Mouse (Mus musculus) ES-E14 (cell line): ENCODE results near the gene Ccz1. TPM values are rescaled to one million over a fixed set of nuclear protein-coding genes. Genes with fewer than 3 reads are reported as not detected.

Experiments
- DNase-seq: peaks from one replicate; pipeline ENCODE4 v3.0.0-alpha.2; 2013; ENCODE audit warnings: low read depth, low spot score
- H3K27ac ChIP-seq: 2 replicates; pipeline ENCODE4 v1.5.1; 2012; ENCODE audit warnings: low read depth, mild to moderate bottlenecking, low read length, moderate library complexity, mixed read lengths; ENCODE audit not compliant: poor library complexity, insufficient read depth, severe bottlenecking
- H3K36me3 ChIP-seq: 2 replicates; pipeline ENCODE4 v1.6.1; 2012; ENCODE audit warnings: mild to moderate bottlenecking, low read length, moderate library complexity, mixed read lengths; ENCODE audit not compliant: control insufficient read depth, poor library complexity, insufficient read depth, severe bottlenecking
- H3K4me1 ChIP-seq, 2 experiments: fragments of 150-350 bp in 1 of 2; sonication (generic) in 1 of 2; 2 replicates each; pipeline ENCODE4 v1.6.1; 2012; ENCODE audit warnings: low read length in 2 of 2, mild to moderate bottlenecking in 1 of 2, mixed read lengths in 1 of 2; ENCODE audit not compliant: control insufficient read depth in 2 of 2, insufficient read depth in 2 of 2, poor library complexity in 1 of 2
- H3K4me3 ChIP-seq, 2 experiments: fragments of 150-350 bp in 1 of 2; sonication (generic) in 1 of 2; 2 replicates each; pipeline ENCODE4 v1.5.1; 2012; ENCODE audit warnings: low read length in 2 of 2, low read depth in 1 of 2, mild to moderate bottlenecking in 1 of 2, mixed read lengths in 1 of 2; ENCODE audit not compliant: insufficient read depth in 1 of 2, poor library complexity in 1 of 2, severe bottlenecking in 1 of 2
- H3K9ac ChIP-seq: 2 replicates; pipeline ENCODE4 v1.6.1; 2012; ENCODE audit warnings: low read depth, mild to moderate bottlenecking, low read length, mixed read lengths; ENCODE audit not compliant: poor library complexity, insufficient read depth, severe bottlenecking
- H3K9me3 ChIP-seq: fragments of 150-350 bp; sonication (generic); 2 replicates; pipeline ENCODE4 v1.6.1; 2012; ENCODE audit warnings: low read depth, mild to moderate bottlenecking, low read length; ENCODE audit not compliant: control insufficient read depth, insufficient read depth
- CHD2 ChIP-seq: IDR thresholded peaks from 2 replicates; pipeline ENCODE4 v1.6.1; 2014; ENCODE audit warnings: mild to moderate bottlenecking, low read depth, low read length, inconsistent platforms
- HCFC1 ChIP-seq: IDR thresholded peaks from 2 replicates; pipeline ENCODE4 v1.6.1; 2012; ENCODE audit warnings: low read length, inconsistent platforms, borderline replicate concordance; ENCODE audit not compliant: insufficient read depth
- MAFK ChIP-seq: IDR thresholded peaks from 2 replicates; pipeline ENCODE4 v1.6.1; 2014; ENCODE audit warnings: mild to moderate bottlenecking, low read depth, low read length, inconsistent platforms; ENCODE audit not compliant: insufficient read depth
- ZC3H11A ChIP-seq: IDR thresholded peaks from 2 replicates; pipeline ENCODE4 v1.6.1; 2012; ENCODE audit warnings: low read depth, mild to moderate bottlenecking, inconsistent platforms, low read length, borderline replicate concordance
- ZNF384 ChIP-seq: IDR thresholded peaks from 2 replicates; pipeline ENCODE4 v1.6.1; 2012; ENCODE audit warnings: low read depth, low read length, inconsistent platforms
- in situ Hi-C, 2 experiments: fragments of 600-800 bp; cut with MboI; formaldehyde crosslinking; loops; one replicate each; pipeline ENCODE4 v1.15.1; 2025; ENCODE audit warnings: low sequenced_read_pairs in 2 of 2, inconsistent platforms in 1 of 2; ENCODE audit not compliant: unreplicated experiment in 2 of 2
- total RNA-seq: library from RNA; depleted of rRNA; stranded (reverse); fragments of 300-350 nt; gene quantifications from 2 replicates; pipeline ENCODE4 v1.2.3, GENCODE M21; 2012; rRNA removed

Gene Ccz1
- total RNA-seq, 1 experiment: 75.8 TPM

GRCm38 (mm10) chr5:143943231-143944125, 71.2 kb downstream of the Ccz1 start:
- Histone ChIP-seq H3K9me3 (no peaks in the 10 kb centered on the region), H3K4me1 (no peaks in the 10 kb centered on the region), H3K4me3 (no peak overlapping the region), H3K9ac (no peak overlapping the region), H3K36me3 (no peaks in the 10 kb centered on the region), H3K27ac (no peak overlapping the region)
- TF ChIP-seq ZNF384 (no peak), CHD2 (no peak), HCFC1 (no peak), MAFK (no peak), ZC3H11A (no peak)
- in situ Hi-C loops: no loop called here
- DNase-seq: no peak

GRCm38 (mm10) chr5:143941588-143941987, 73.1 kb downstream of the Ccz1 start:
- Histone ChIP-seq H3K36me3 (no peaks in the 10 kb centered on the region), H3K4me3 (no peak overlapping the region), H3K4me1 (no peaks in the 10 kb centered on the region), H3K9ac (no peak overlapping the region), H3K9me3 (no peaks in the 10 kb centered on the region), H3K27ac (no peak overlapping the region)
- no peak for DNase-seq
- TF ChIP-seq MAFK: no peak
- no peak for TF ChIP-seq ZNF384
- TF ChIP-seq HCFC1: no peak
- no peak for TF ChIP-seq CHD2
- no peak for TF ChIP-seq ZC3H11A
- in situ Hi-C loops: no loop called here

Other genes with a start within 250 kb of the Ccz1 start
- gene Eif2ak1, start 197.1 kb downstream of the Ccz1 start, total RNA-seq: 28.1 and 29.7 TPM in 2 replicates
- gene Ankrd61, start 117.2 kb downstream of the Ccz1 start, total RNA-seq: 0.45 and 0.90 TPM in 2 replicates
- 90.8 and 100 TPM in 2 replicates for gene Aimp2, start 105.0 kb downstream of the Ccz1 start, total RNA-seq
- 20.3 and 23.9 TPM in 2 replicates for gene Pms2, start 104.9 kb downstream of the Ccz1 start, total RNA-seq
- gene Gm42421, start 86.7 kb downstream of the Ccz1 start, total RNA-seq: 0.37 and 0.71 TPM in 2 replicates
- gene Rsph10b, start 81.8 kb downstream of the Ccz1 start, total RNA-seq: 0.13 and 0.58 TPM in 2 replicates
- gene Ocm, start 11.8 kb upstream of the Ccz1 start, total RNA-seq: not detected in 2 replicates
- 61.2 and 93.0 TPM in 2 replicates for gene Lmtk2, start 85.6 kb upstream of the Ccz1 start, total RNA-seq
- gene Bhlha15, start 175.4 kb upstream of the Ccz1 start, total RNA-seq: 1.1 TPM in 2 replicates
- gene Tecpr1, start 208.7 kb upstream of the Ccz1 start, total RNA-seq: 18.3 and 22.1 TPM in 2 replicates
- gene Bri3, start 229.6 kb upstream of the Ccz1 start, total RNA-seq: 21.9 and 26.4 TPM in 2 replicates